Mouse (Mus musculus): ENCODE measurements around the gene Myod1.

Myod1 gene

GRCm38 (mm10) chr7:46380625-46381024, 4.4 kb downstream of the Myod1 start:
- POLR2A ChIA-PET = no interaction called here
- CTCF ChIA-PET = interaction anchor here (0.6 to 5.4 kb wide), 12 partner anchors 10 to 593 kb away, joined by 3 to 40 read pairs (median 4); no protein-coding TSS in a partner anchor

DNA sequence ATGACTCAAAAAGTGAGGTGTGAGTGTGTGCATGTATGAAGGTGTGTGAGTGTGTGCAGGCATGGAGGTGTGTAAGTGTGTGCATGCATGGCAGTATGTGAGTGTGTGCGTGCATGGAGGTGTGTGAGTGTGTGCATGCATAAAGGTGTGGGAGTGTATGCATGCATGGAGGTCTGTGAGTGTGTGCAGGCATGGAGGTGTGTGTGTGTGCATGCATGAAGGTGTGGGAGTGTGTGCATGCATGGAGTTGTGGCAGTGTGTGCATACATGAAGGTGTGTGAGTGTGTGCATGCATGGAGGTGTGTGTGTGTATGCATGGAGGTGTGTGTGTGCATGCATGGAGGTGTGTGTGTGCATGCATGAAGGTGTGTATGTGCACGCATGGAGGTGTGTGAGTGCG, 11.2 kb downstream of the Myod1 start:
- CTCF ChIA-PET = no interaction called here
- POLR2A ChIA-PET = no interaction called here

DNA sequence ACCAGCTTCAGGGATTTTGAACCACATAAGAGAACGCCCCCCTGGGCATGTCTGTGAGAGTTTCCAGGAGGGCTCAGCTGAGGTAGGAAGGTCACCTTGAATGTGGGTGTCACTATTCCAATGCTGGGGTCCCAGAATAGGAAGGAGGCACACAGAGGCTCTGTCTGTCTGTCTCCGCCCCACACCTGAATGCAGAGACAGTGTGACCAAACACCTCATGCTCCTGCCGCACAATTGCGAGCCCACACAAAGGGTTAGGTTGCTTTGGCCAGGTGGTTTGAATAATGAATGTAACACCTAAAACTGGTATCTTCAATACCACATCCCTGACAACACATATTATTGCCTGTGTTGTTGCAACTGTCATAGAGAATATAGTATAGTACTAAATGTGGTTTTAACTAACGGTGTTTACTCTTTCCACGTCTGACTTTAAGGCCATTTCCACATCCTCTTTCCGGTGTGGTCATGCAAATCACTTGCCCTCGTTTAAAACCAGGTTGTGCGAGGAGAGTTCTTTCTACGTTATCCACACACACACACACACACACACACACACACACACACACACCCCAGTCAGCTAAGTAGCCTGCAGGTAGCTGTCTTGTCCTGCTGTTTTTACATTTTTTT, 13.3 kb downstream of the Myod1 start:
- POLR2A ChIA-PET = interaction anchor here in 1 of 4 experiments (1.4 kb wide), 1 partner anchor 218 kb away, joined by 5 read pairs; no protein-coding TSS in a partner anchor

DNA sequence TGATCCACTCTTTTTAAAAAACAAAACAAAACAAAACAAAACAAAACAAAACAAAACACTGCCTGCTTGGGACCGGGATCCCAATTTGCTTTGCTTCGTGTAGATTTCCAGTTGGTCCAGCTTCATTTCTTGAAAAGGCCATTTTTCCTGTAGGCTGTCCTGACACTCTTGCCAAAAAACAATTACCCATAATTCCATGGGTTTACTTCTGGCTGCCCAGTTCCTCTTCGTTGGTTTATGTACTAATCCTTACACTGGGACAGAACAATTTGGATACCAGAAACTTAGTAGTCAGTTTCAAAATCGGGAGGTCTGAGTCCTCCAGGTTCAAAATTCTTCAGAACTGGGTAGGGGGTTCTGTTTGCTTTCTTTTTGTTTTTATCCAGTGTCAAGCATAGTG, 14.0 kb downstream of the Myod1 start:
- ChIA-PET POLR2A (interaction anchor here in 1 of 4 experiments (1.4 kb wide), 1 partner anchor 217 kb away, joined by 5 read pairs; no protein-coding TSS in a partner anchor), CTCF (interaction anchor here in 2 of 4 experiments (0.6 to 1.4 kb wide), 3 partner anchors 10 to 249 kb away, joined by 4 read pairs; partner anchors contain the start of gene Sergef (in 1 of the 2))

More for the DNA sequence above, 13.3 kb downstream of the Myod1 start:
- CTCF ChIA-PET = interaction anchor here in 2 of 4 experiments (0.6 to 1.4 kb wide), 3 partner anchors 9 to 250 kb away, joined by 4 read pairs; partner anchors contain the start of gene Sergef (in 1 of the 2)

- ChIA-PET POLR2A (interaction anchor here in 2 of 4 experiments (1.7 to 2.1 kb wide), 2 partner anchors 10 to 210 kb away, joined by 4 to 7 read pairs; no protein-coding TSS in a partner anchor), CTCF (interaction anchor here (0.7 to 4.0 kb wide), 14 partner anchors 12 to 319 kb away, joined by 3 to 96 read pairs (median 20); partner anchors contain the start of genes Myod1 (in 1 of the 4) and Saal1 (in 1 of the 4))
Measured at GRCm38 (mm10) chr7:46391701-46392100, 15.4 kb downstream of the Myod1 start.

DNA sequence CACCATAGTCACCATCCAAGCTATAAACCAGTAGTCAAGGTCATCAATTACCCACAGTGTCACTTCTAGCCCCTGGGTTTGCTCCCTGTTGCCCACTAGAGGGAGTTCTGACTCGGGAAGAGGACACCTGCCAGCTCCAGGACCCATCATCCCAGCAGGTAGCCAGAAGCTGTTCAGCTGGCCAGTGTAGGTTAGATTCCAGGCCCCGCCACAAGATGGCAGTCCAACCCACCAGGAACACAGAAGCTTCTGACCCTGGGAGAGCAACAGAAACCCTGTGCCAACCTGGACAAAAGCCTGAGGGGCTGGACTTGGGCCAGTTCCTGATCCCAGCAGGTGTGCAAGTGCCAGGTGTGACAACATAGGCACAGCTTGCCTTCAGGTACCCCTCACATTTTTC, 16.8 kb downstream of the Myod1 start:
- POLR2A ChIA-PET = interaction anchor here (0.6 to 2.2 kb wide), 20 partner anchors 9 to 676 kb away, joined by 3 to 14 read pairs (median 3); no protein-coding TSS in a partner anchor
- CTCF ChIA-PET = interaction anchor here (0.5 to 4.0 kb wide), 133 partner anchors 9 to 650 kb away, joined by 3 to 96 read pairs (median 5); partner anchors contain the start of genes Myod1 (in 2 of the 4), Sergef (in 2 of the 4), Saal1 (in 1 of the 4) and Ush1c (in 1 of the 4)

DNA sequence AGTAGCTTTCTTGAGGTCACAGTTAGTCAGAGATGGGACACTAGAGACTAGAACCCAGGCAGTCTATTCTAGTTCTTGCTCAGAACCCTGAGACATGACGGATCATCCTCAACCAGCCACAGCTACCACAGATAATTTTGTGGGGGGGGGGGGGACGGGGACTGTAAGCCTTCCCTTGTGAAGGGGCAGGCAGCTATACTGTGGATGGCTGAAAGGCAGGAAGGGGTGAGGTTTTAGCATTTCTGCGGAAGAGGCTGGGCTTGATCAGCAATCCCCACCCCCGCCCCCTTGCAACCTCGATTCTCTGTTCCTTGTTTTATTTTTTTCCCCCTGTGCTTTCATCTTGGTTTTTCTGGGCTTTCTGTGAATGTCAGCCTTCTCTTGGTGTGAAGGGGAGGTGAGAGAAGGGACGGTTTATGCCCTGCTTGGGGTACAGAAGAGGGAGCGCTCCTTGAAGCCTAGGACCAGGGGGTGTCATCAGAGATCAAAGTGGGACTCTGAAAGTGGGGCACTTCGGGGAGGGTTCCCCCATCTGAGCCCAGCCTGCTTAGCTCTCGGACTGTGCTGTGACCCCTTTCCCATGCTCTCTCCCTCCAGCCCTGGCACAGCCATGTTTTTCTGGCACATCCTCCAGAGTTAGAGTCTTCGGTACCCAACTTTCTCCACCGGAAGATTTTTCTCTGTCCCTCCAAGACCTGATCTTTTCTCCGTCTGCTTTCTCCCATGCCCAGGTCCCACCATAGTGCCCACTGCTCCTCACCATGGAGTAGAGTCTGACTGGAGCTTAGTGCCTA, 17.6 kb downstream of the Myod1 start:
- ChIA-PET CTCF (interaction anchor here (0.5 to 4.0 kb wide), 109 partner anchors 8 to 622 kb away, joined by 3 to 96 read pairs (median 5); partner anchors contain the start of genes Myod1 (in 2 of the 4), Sergef (in 2 of the 4), Saal1 (in 1 of the 4) and Ush1c (in 1 of the 4)), POLR2A (interaction anchor here (0.6 to 2.2 kb wide), 14 partner anchors 8 to 677 kb away, joined by 3 to 14 read pairs (median 3); no protein-coding TSS in a partner anchor)

GRCm38 (mm10) chr7:46394933-46395332, 18.7 kb downstream of the Myod1 start:
- CTCF ChIA-PET = interaction anchor here in 2 of 4 experiments (0.5 to 4.0 kb wide), 5 partner anchors 9 to 212 kb away, joined by 4 to 96 read pairs (median 20); no protein-coding TSS in a partner anchor
- POLR2A ChIA-PET = interaction anchor here in 2 of 4 experiments (1.1 to 1.6 kb wide), 2 partner anchors 207 to 211 kb away, joined by 3 to 4 read pairs; no protein-coding TSS in a partner anchor

DNA sequence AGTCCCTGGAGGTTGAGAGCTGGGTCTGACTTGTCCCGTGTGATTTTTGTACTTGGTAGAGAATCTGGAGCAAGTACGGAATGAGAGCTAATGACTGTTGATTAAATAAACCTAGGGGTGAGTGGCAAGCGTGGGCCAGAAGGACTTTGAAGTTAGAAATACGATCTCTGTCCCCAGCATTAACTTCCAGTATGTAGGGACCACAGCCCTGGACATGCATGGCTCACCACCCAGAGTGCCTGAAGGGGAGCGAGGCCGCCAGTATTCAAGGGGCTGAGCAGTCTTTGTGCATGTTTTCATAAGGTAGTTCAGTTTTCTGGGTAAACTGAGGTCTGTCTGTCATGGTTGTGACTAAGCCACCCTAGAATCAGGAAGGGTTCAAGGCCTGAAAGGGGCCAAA, 19.3 kb downstream of the Myod1 start:
- ChIA-PET CTCF (interaction anchor here in 3 of 4 experiments (0.9 to 3.3 kb wide), 13 partner anchors 10 to 299 kb away, joined by 3 to 22 read pairs (median 4); partner anchors contain the start of gene Sergef (in 1 of the 3)), POLR2A (interaction anchor here in 3 of 4 experiments (0.9 to 2.8 kb wide), 5 partner anchors 207 to 212 kb away, joined by 3 to 10 read pairs (median 3); no protein-coding TSS in a partner anchor)

- ChIA-PET POLR2A (interaction anchor here (0.5 to 2.8 kb wide), 6 partner anchors 79 to 211 kb away, joined by 3 to 10 read pairs (median 4); no protein-coding TSS in a partner anchor), CTCF (interaction anchor here (0.5 to 3.3 kb wide), 37 partner anchors 9 to 314 kb away, joined by 3 to 22 read pairs (median 4); partner anchors contain the start of genes Abcc8 (in 1 of the 4), Saal1 (in 1 of the 4) and Sergef (in 1 of the 4))
Measured at GRCm38 (mm10) chr7:46396231-46396927, 20.1 kb downstream of the Myod1 start, which contains the start of gene Kcnc1. TSS of gene Kcnc1 (plus strand) at chr7:46396497.

GRCm38 (mm10) chr7:46396928-46397731, 20.9 kb downstream of the Myod1 start:
- CTCF ChIA-PET = interaction anchor here (0.6 to 3.3 kb wide), 33 partner anchors 8 to 619 kb away, joined by 3 to 22 read pairs (median 4); partner anchors contain the start of genes Abcc8 (in 1 of the 4) and Saal1 (in 1 of the 4)
- POLR2A ChIA-PET = interaction anchor here in 3 of 4 experiments (0.5 to 2.8 kb wide), 6 partner anchors 15 to 211 kb away, joined by 3 to 10 read pairs (median 4); no protein-coding TSS in a partner anchor

- CTCF ChIA-PET = interaction anchor here in 3 of 4 experiments (0.6 to 3.3 kb wide), 18 partner anchors 8 to 618 kb away, joined by 3 to 22 read pairs (median 4); partner anchors contain the start of gene Abcc8 (in 1 of the 3)
- POLR2A ChIA-PET = interaction anchor here in 2 of 4 experiments (1.2 to 2.8 kb wide), 3 partner anchors 14 to 210 kb away, joined by 4 to 10 read pairs (median 5); no protein-coding TSS in a partner anchor
Measured at GRCm38 (mm10) chr7:46397732-46398333, 21.6 kb downstream of the Myod1 start.

GRCm38 (mm10) chr7:46398612-46399011, 22.3 kb downstream of the Myod1 start:
- POLR2A ChIA-PET = interaction anchor here in 1 of 4 experiments (1.3 to 1.6 kb wide), 2 partner anchors 37 to 207 kb away, joined by 3 to 5 read pairs; no protein-coding TSS in a partner anchor
- CTCF ChIA-PET = interaction anchor here in 2 of 4 experiments (1.3 to 2.6 kb wide), 4 partner anchors 21 to 164 kb away, joined by 3 to 13 read pairs (median 7); no protein-coding TSS in a partner anchor

DNA sequence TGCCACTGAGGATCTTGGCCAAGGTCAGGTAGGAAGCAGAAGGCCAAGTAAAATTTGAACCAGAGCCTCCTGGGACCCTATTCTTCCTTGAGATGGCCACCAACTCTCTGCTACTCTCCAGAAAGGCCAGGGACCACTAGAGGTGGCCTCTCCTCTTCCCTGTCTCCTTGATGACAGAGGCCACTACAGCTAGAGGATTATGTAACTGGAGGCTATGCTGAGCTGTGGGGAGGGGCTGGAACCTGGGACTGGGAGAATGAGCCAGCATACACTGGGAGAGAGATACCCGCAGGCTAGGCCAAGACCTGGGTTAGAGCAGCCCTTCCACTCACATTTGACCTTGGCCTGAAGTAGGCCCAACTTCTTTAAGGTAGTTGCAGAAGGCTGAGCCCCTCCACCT, 23.4 kb downstream of the Myod1 start:
- POLR2A ChIA-PET = interaction anchor here in 1 of 4 experiments (1.3 kb wide), 1 partner anchor 36 kb away, joined by 3 read pairs; no protein-coding TSS in a partner anchor
- CTCF ChIA-PET = no interaction called here

- ChIA-PET POLR2A (no interaction called here), CTCF (interaction anchor here in 1 of 4 experiments (0.5 kb wide), 1 partner anchor 592 kb away, joined by 3 read pairs; no protein-coding TSS in a partner anchor)
Measured at GRCm38 (mm10) chr7:46400346-46400745, 24.1 kb downstream of the Myod1 start.
